Mouse (Mus musculus) right cerebral cortex, adult 18-20 months (tissue): ENCODE measurements around the gene Gm49318.
A peak's percentile ranks its signal among the peaks of the same experiment; 100 is the strongest.

ENCODE experiments used
- DNase-seq: peaks from one replicate; pipeline ENCODE4 v3.0.0; 2022; ENCODE audit warnings: mixed read lengths

Gm49318 gene

GRCm38 (mm10) chr9:22067195-22067594 lies 3.9 kb downstream of the Gm49318 start:
- no peak for DNase-seq

- DNase-seq = no peak
Observed at GRCm38 (mm10) chr9:22066433-22066832, 4.6 kb downstream of the Gm49318 start.

GRCm38 (mm10) chr9:22065642-22066041 lies 5.4 kb downstream of the Gm49318 start:
- no peak for DNase-seq

GRCm38 (mm10) chr9:22064341-22064740 lies 6.7 kb downstream of the Gm49318 start:
- DNase-seq = no peak

- DNase-seq = peak; percentile 82
Observed at GRCm38 (mm10) chr9:22061339-22061738, 9.7 kb downstream of the Gm49318 start.

- DNase-seq = no peak
Observed at GRCm38 (mm10) chr9:22058011-22058424, 13.0 kb downstream of the Gm49318 start.

GRCm38 (mm10) chr9:22057031-22057517 lies 14.0 kb downstream of the Gm49318 start:
- DNase-seq = no peak

GRCm38 (mm10) chr9:22056303-22056910 lies 14.7 kb downstream of the Gm49318 start:
- no peak for DNase-seq

GRCm38 (mm10) chr9:22055713-22056112 lies 15.3 kb downstream of the Gm49318 start:
- DNase-seq = no peak

- DNase-seq = peak; percentile 87
Observed at GRCm38 (mm10) chr9:22054411-22055076, 16.5 kb downstream of the Gm49318 start.

- no peak for DNase-seq
Observed at GRCm38 (mm10) chr9:22053657-22054056, 17.4 kb downstream of the Gm49318 start.

- DNase-seq = peak; percentile 89
Observed at GRCm38 (mm10) chr9:22051958-22052254, 19.2 kb downstream of the Gm49318 start, which contains the start of gene Elavl3. Elavl3 (minus strand) TSS chr9:22052023.

GRCm38 (mm10) chr9:22051161-22051957 lies 19.7 kb downstream of the Gm49318 start:
- DNase-seq = peak; percentile 52

GRCm38 (mm10) chr9:22050351-22050889 lies 20.6 kb downstream of the Gm49318 start:
- peak; percentile 82 for DNase-seq

- no peak for DNase-seq
Observed at GRCm38 (mm10) chr9:22049721-22050270, 21.3 kb downstream of the Gm49318 start.

- DNase-seq = no peak
Observed at GRCm38 (mm10) chr9:22049315-22049714, 21.7 kb downstream of the Gm49318 start.

GRCm38 (mm10) chr9:22047329-22047728 lies 23.7 kb downstream of the Gm49318 start:
- no peak for DNase-seq

GRCm38 (mm10) chr9:22041832-22042231 lies 29.2 kb downstream of the Gm49318 start:
- no peak for DNase-seq

GRCm38 (mm10) chr9:22037826-22038225 lies 33.2 kb downstream of the Gm49318 start:
- DNase-seq = no peak

GRCm38 (mm10) chr9:22035300-22036044 lies 35.6 kb downstream of the Gm49318 start:
- DNase-seq = no peak

- DNase-seq = peak; percentile 43
Observed at GRCm38 (mm10) chr9:22030386-22030785, 40.7 kb downstream of the Gm49318 start.

- no peak for DNase-seq
Observed at GRCm38 (mm10) chr9:22028467-22028866, 42.6 kb downstream of the Gm49318 start.
